Mouse (Mus musculus): Measurements from ENCODE around the gene Chchd3.

Gene Chchd3

GRCm38 (mm10) chr6:33004607-33005006, 55.5 kb downstream of the Chchd3 start:
- DNase-seq (ENCODE audit: low read depth, low spot score) = no peak

- no peak for DNase-seq (ENCODE audit: low read depth, low spot score)
These were observed 57.1 kb downstream of the Chchd3 start for GRCm38 (mm10) chr6:33002988-33003387.

DNA sequence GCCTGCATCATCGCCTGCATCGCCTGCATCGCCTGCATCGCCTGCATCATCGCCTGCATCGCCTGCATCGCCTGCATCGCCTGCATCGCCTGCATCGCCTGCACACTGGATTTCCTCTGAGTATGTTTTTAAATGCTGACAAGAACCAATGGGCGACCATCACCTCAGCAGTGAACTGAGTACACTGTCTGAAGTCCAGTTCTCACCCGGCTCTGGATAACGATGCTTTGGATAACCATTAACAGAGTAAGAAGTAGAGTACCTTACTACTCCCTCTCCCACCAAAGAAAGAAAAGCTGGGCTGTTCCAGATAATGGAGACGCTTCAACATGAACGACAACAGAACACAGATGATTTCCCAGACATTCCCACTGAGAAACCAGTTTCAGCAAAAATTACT, 58.8 kb downstream of the Chchd3 start:
- no peak for DNase-seq (ENCODE audit: low read depth, low spot score)

DNA sequence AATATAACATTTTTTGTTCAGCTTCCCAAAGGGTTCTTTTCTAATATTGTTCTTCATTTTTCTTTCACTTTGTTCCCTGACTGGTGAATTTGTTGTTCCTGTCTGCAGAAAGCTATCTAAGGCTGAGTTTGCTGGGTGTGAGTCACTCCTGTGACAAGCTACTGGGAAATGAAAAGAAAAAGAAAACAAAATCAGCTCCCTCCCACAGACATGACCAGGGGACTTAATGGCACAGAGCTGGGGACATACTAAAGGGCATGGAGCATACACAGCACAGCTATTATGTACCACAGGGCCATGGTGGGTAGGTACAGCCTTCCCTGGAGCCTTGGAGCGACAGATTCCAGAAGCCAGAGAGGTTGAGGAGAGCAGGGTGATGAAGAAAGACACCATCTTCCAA, 63.5 kb downstream of the Chchd3 start:
- DNase-seq (ENCODE audit: low read depth, low spot score) = no peak

DNA sequence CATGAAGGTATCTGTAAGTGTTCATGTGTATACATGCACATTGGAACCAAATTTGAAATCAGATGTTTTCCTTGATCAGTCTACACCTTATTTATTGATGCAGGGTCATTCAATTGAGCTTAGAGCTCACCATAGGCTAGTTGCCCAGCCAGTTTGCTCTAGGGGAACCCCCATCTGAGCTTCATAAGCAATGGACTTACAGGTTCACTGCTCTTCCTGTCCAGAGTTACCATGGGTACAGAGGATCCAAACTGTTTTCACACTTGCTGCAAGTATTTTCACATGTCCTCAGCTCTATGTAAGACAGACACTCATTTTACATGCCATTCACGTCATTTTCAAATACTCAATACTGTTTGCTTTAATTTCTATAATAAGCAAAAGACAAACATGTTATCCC, 66.2 kb downstream of the Chchd3 start:
- no peak for DNase-seq (ENCODE audit: low read depth, low spot score)

DNA sequence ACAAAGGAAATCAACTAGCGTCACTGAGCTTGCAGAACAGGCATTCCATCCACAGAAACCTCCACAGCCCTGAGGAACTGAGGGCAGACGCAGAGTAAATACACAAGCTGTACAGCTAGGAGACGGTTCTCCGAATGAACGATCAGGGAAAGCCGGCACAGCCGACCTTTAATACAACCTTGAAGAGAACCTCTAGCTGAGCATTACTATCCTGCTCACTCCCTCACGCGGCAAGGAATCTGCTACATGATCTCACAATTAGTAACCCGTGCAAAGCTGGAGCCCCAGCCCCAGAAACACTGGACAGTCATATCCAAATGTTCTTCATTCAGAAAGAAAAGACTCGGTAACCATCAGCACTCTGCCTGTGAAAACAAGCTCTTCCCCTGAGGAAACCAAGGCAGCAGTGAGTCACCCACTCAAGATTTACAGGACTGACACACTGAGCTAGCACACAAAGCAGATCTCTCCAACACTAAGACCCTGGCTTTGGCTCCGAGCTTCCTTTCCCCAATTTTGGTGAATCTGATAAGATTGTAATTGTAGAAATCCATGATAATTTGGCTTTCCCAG, 69.9 kb downstream of the Chchd3 start:
- no peak for DNase-seq (ENCODE audit: low read depth, low spot score)

GRCm38 (mm10) chr6:32988561-32988960, 71.5 kb downstream of the Chchd3 start:
- no peak for DNase-seq (ENCODE audit: low read depth, low spot score)

DNA sequence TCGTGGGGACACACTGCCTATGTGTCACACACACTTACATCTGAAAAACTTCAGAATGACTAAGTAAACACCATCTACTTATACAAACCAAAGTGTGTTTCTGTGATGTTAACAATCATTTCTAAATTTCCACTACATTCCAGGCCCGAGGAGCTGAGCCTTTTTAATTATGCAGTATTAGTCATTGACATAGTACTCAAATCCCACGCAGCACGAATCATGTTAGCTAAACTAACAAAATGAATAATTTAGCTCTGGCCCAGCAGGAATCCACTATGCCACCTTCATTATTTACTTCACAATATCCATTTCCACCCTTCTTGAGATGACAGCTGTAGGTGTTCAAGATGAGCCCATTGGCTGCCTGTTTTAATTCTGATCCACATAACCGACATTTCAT, 76.2 kb downstream of the Chchd3 start:
- DNase-seq (ENCODE audit: low read depth, low spot score) = no peak

DNA sequence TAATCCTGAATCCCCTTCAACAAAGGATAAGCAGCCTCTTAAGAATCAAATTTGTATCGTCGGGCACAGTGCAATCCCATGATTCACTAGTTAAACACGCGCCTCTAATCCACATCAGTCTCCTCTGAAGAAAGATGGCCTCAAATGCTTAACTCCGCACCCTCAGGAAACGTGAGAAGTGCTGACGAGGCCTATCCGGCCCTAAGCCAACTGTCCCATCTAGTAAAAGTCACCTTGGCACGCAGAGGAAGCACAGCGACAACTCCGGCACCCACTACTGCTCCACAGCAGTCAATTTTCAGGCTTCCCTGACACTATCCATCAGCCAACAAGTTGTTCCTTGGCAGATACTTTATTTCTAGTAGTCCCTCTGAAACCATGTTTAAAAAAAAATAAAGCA, 78.8 kb downstream of the Chchd3 start:
- no peak for DNase-seq (ENCODE audit: low read depth, low spot score)

DNA sequence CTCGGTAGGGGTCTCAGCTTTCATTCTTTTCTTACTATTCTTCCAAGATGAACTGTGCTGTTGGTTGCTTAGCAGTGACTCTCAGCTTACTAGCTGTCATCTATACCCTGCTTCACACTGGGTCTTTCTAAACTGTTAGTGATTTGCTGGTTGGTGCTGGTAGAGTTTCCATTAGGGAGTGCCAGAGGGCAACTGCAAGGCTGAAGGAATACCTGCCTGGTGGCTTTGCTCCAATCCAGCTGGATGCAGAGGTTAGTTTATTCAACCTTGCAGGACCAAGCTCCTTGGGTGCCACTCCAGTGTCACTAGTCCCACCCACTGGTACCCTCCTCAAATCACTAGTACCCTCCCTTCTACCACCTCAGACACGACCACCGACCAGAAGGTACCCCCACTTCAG, 81.2 kb downstream of the Chchd3 start:
- DNase-seq (ENCODE audit: low read depth, low spot score) = no peak

GRCm38 (mm10) chr6:32971926-32972325, 88.1 kb downstream of the Chchd3 start:
- DNase-seq (ENCODE audit: low read depth, low spot score) = no peak

DNA sequence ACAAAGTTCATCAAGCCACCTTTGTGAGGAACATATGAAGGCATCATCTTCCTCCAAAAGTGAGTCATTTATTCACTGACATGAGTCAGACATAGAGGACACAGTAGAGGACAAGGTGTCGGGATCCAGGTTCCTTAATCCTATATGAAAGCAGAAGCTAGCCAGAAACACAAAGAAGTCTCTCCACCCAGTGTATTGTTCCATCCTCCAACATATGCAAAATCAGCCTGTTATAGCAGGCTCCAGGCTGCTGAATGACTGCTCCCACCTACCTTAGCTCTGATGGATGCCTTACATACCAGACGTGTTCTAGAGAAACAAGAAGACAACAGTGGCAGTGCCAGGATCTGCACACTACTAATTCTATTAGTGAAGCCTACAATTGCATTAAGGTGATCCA, 91.1 kb downstream of the Chchd3 start:
- DNase-seq (ENCODE audit: low read depth, low spot score) = no peak

- no peak for DNase-seq (ENCODE audit: low read depth, low spot score)
These were observed 98.0 kb downstream of the Chchd3 start for GRCm38 (mm10) chr6:32962048-32962447.

GRCm38 (mm10) chr6:32961477-32961876, 98.6 kb downstream of the Chchd3 start:
- DNase-seq (ENCODE audit: low read depth, low spot score) = no peak

DNA sequence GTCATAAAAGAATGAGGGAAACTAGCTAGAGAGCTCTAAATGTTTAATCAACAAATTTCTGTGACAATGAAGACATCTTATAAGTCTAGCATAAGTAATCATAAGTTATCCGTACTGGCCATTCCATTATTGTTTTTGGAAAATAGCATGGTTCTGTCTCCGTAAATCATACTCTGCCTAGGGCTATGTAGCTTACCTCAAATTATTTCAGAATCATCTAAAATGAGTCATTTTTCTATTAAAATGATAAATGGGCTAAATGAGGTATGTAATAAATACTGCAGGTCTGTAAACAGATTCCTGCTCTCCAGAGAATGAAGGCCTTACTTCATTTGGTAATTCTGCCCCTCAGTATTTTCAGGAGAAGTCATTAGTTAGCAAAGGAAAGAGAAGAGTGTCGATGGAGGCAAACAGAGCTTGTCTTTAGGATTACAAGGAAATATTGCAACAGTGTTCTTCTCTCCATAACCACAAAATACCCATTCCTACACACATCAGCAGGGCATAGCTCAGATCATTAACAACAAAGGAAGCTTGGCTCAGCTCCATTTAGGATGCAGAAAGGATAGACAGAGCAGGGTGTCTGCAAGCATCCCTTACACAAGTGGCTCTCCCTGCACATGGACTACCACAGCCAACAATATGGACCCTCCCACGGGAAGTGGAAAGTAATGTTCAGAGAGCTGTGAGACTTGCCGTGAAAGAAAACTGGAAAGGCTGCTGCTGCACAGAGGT, 100.1 kb downstream of the Chchd3 start:
- DNase-seq (ENCODE audit: low read depth, low spot score) = no peak

DNA sequence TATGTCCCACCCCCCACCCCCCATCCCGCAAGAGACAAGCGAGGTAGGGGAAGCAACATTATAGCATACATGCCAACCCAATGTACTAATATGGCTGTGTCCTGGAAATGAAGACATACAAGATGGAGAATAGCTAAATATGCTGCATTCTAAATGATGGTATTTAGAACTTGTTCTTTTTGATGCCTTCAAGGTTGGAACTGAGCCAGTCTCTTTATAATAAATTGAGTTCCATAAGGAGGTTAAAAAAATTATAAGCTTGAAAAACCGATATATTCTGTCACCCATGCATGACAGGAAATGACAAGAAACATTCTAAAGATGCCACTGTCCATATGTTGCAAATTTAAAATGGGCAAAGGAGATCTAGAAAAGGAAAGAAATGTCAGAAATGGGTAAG, 104.6 kb downstream of the Chchd3 start:
- no peak for DNase-seq (ENCODE audit: low read depth, low spot score)

DNA sequence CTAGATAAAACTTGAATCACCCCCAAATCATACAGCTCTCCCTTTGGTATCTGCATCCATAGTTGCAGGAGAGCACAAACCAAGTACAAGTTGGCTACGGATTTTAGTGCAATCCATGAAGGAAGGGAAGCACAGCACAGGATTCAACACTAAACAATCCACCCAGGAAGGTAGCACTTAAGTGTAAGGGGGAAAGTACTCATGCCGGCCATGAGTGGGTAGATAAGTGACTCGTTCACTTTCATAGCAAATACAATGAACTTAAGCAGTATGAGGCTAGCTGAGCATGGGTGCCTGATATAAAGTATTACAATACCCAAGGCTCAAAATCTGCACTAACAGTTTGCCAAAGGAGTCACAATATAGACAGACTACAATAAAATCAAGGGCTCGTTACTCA, 109.1 kb downstream of the Chchd3 start:
- no peak for DNase-seq (ENCODE audit: low read depth, low spot score)

- no peak for DNase-seq (ENCODE audit: low read depth, low spot score)
These were observed 110.4 kb downstream of the Chchd3 start for GRCm38 (mm10) chr6:32949702-32950101.

GRCm38 (mm10) chr6:32947225-32947624, 112.8 kb downstream of the Chchd3 start:
- no peak for DNase-seq (ENCODE audit: low read depth, low spot score)

- DNase-seq (ENCODE audit: low read depth, low spot score) = no peak
These were observed 115.1 kb downstream of the Chchd3 start for GRCm38 (mm10) chr6:32944956-32945355.

- DNase-seq (ENCODE audit: low read depth, low spot score) = no peak
These were observed 116.4 kb downstream of the Chchd3 start for GRCm38 (mm10) chr6:32943651-32944050.

GRCm38 (mm10) chr6:32940299-32940698, 119.8 kb downstream of the Chchd3 start:
- no peak for DNase-seq (ENCODE audit: low read depth, low spot score)

- DNase-seq (ENCODE audit: low read depth, low spot score) = no peak
These were observed 122.4 kb downstream of the Chchd3 start for GRCm38 (mm10) chr6:32937643-32938042.

DNA sequence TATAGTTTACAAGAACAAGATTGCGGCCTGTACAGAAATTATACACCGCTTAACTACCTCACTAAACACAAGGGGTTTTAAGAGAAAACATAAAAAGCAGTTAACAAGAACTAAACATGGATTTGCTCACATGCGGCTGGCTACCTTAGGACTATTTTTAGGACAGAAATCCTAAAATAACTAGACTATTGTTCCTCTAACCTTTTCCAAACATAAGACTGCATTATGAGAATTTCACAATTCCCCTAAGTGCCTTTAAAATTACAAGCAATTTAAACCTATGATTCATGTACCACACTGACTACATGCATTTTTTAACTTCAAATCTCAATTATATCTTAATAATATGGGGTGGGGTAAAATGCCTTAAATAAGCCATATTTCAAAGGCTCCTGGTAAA, 123.3 kb downstream of the Chchd3 start:
- no peak for DNase-seq (ENCODE audit: low read depth, low spot score)

All from forelimb bud, embryonic 11.5 days (tissue).